Mouse (Mus musculus) MEL-GATA-1-ER (cell line): ENCODE results near the gene Elmsan1.
A peak's percentile ranks its signal among the peaks of the same experiment; 100 is the strongest.

Experiments
- DNase-seq: peaks from one replicate; pipeline ENCODE4 v3.0.0-alpha.2; 2012; ENCODE audit warnings: low read depth; ENCODE audit errors: extremely low read depth

Gene Elmsan1

GRCm38 (mm10) chr12:84100604-84101492, 117.8 kb downstream of the Elmsan1 start, which contains the start of gene Acot6:
TSS of gene Acot6 (plus strand) at chr12:84100654.
- DNase-seq: peak; percentile 51

GRCm38 (mm10) chr12:84100071-84100470, 118.6 kb downstream of the Elmsan1 start:
- no peak for DNase-seq

GRCm38 (mm10) chr12:84099605-84100004, 119.1 kb downstream of the Elmsan1 start:
- no peak for DNase-seq
